7 mouse cellular contexts compared by ENCODE assay signal in the genomic region with DNA sequence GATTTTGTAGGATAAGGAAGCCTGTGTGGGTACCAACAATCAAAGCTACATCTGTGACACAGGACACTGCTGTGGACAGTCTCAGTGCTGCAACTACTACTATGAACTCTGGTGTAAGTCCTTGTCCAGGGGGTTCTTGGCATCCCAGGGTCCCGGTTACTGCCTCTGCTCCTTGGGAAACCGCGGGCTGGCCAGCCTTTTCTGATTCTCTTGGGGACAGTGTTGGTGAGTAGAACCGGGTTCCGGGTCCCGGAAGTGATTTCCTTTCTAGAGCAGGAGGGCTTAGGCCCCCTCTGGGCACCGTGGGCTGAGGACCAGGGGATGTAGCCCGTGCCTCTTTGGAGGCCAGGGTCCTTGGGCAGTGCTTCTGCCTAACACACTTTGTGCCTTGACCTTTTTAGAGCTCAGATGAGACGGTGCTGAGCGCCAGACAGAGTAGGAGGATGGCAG. TPM values are rescaled to one million over a fixed set of nuclear protein-coding genes. Genes with fewer than 3 reads are reported as not detected.
A peak's percentile ranks its signal among the peaks of the same experiment; 100 is the strongest.
DNase-seq lines count a peak whose midpoint lies in the region; ATAC-seq lines count a peak whose summit lies in the region.

No protein-coding gene starts in this region.

- H3K36me3 ChIP-seq in kidney, embryonic 16.5 days (ENCODE audit: insufficient read depth, low read length): peaks cover 4% of the 10 kb centered on the region; the same call in 1 of the 2 replicates
- H3K36me3 ChIP-seq in embryonic facial prominence, embryonic 15.5 days: 0 out of 2 replicates have a peak, but pooled peaks cover 7% of the 10 kb centered on the region
- peaks cover 27% of the 10 kb centered on the region for H3K36me3 ChIP-seq in hindbrain, embryonic 14.5 days (replicated peaks; ENCODE audit: control insufficient read depth, insufficient read depth)
- no peaks in the 10 kb centered on the region for H3K36me3 ChIP-seq in midbrain, embryonic 15.5 days (replicated peaks)

- H3K27ac ChIP-seq in kidney, embryonic 16.5 days (ENCODE audit: low read length): peak overlapping the region; percentile 81
- peak overlapping the region; percentile 90 for H3K27ac ChIP-seq in embryonic facial prominence, embryonic 15.5 days (replicated peaks)
- H3K27ac ChIP-seq in hindbrain, embryonic 14.5 days: 0 out of 2 replicates have a peak overlapping the region, but pooled peaks have one; percentile 34
- peak overlapping the region; percentile 51; the same call in 1 of the 2 replicates for H3K27ac ChIP-seq in midbrain, embryonic 15.5 days

- H3K27me3 ChIP-seq in kidney, embryonic 16.5 days (ENCODE audit: insufficient read depth, low read length): no peaks in the 10 kb centered on the region
- H3K27me3 ChIP-seq in embryonic facial prominence, embryonic 15.5 days: no peaks in the 10 kb centered on the region
- no peaks in the 10 kb centered on the region for H3K27me3 ChIP-seq in hindbrain, embryonic 14.5 days (ENCODE audit: control insufficient read depth, insufficient read depth, low read length)
- H3K27me3 ChIP-seq in midbrain, embryonic 15.5 days (replicated peaks): no peaks in the 10 kb centered on the region

- H3K4me3 ChIP-seq in kidney, embryonic 16.5 days (ENCODE audit: low read length): no peak overlapping the region
- no peak overlapping the region for H3K4me3 ChIP-seq in embryonic facial prominence, embryonic 15.5 days (replicated peaks)
- no peak overlapping the region for H3K4me3 ChIP-seq in hindbrain, embryonic 14.5 days (replicated peaks; ENCODE audit: low read length)
- H3K4me3 ChIP-seq in midbrain, embryonic 15.5 days: no peak overlapping the region

- H3K9me3 ChIP-seq in kidney, embryonic 16.5 days (ENCODE audit: low read length): no peaks in the 10 kb centered on the region
- no peaks in the 10 kb centered on the region for H3K9me3 ChIP-seq in embryonic facial prominence, embryonic 15.5 days (replicated peaks)
- no peaks in the 10 kb centered on the region for H3K9me3 ChIP-seq in hindbrain, embryonic 14.5 days (ENCODE audit: control insufficient read depth, low read length)
- no peaks in the 10 kb centered on the region for H3K9me3 ChIP-seq in midbrain, embryonic 15.5 days

- WGBS in kidney, embryonic 16.5 days: 52% methylated on average over 10 of the region's 10 CpGs
- 68% methylated on average over 10 of the region's 10 CpGs for WGBS in embryonic facial prominence, embryonic 15.5 days
- WGBS in hindbrain, embryonic 14.5 days: 67% methylated on average over 10 of the region's 10 CpGs
- WGBS in midbrain, embryonic 15.5 days: 79% methylated on average over 10 of the region's 10 CpGs

- no peak for ATAC-seq in kidney, embryonic 16.5 days (ENCODE audit: low FRiP score, low TSS enrichment)
- ATAC-seq in embryonic facial prominence, embryonic 15.5 days (ENCODE audit: insufficient number of reproducible peaks, low FRiP score, low TSS enrichment, low read depth): no peak
- no peak for ATAC-seq in hindbrain, embryonic 14.5 days (ENCODE audit: low FRiP score)
- ATAC-seq in midbrain, embryonic 15.5 days (replicated peaks): no peak

- DNase-seq in kidney, adult 8-10 months: no peak
- DNase-seq in hindbrain, embryonic 14.5 days (ENCODE audit: low spot score): no peak
- no peak for DNase-seq in spleen, postnatal 36 days (ENCODE audit: low spot score in 2 of 2)
- DNase-seq in frontal cortex, postnatal 25 days (ENCODE audit: low spot score in 2 of 2): no peak

- peaks cover 76% of the 10 kb centered on the region for H3K4me1 ChIP-seq in kidney, embryonic 16.5 days (ENCODE audit: insufficient read depth, low read length)
- H3K4me1 ChIP-seq in embryonic facial prominence, embryonic 15.5 days: peaks cover 90% of the 10 kb centered on the region
- peaks cover 30% of the 10 kb centered on the region for H3K4me1 ChIP-seq in hindbrain, embryonic 14.5 days (replicated peaks; ENCODE audit: control insufficient read depth, insufficient read depth, low read length)
- H3K4me1 ChIP-seq in midbrain, embryonic 15.5 days: peaks cover 50% of the 10 kb centered on the region

- H3K9ac ChIP-seq in kidney, embryonic 16.5 days (replicated peaks; ENCODE audit: low read length): 0 out of 2 replicates have a peak overlapping the region, but pooled peaks have one; percentile 6
- H3K9ac ChIP-seq in embryonic facial prominence, embryonic 15.5 days: no peak overlapping the region
- H3K9ac ChIP-seq in hindbrain, embryonic 14.5 days: no peak overlapping the region
- no peak overlapping the region for H3K9ac ChIP-seq in midbrain, embryonic 15.5 days

- no peak overlapping the region for H3K4me2 ChIP-seq in kidney, embryonic 16.5 days (replicated peaks; ENCODE audit: low read depth, low read length)
- no peak overlapping the region for H3K4me2 ChIP-seq in embryonic facial prominence, embryonic 15.5 days (replicated peaks)
- H3K4me2 ChIP-seq in hindbrain, embryonic 14.5 days (replicated peaks): no peak overlapping the region
- H3K4me2 ChIP-seq in midbrain, embryonic 15.5 days: no peak overlapping the region

RNA-seq across cellular contexts. Expression of a gene that starts 28.6 kb away (rescaled TPM):
- 7.1 TPM in 1 of 2 replicates, not detected in the other for polyA plus RNA-seq in kidney, embryonic 16.5 days (2015; fragmentation: Nextera tagmentation; extraction: Ambion mirVana)
- 1.1 and 2.3 TPM in 2 replicates for polyA plus RNA-seq in embryonic facial prominence, embryonic 15.5 days (2015; fragmentation: Nextera tagmentation; extraction: Ambion mirVana)
- polyA plus RNA-seq in hindbrain, embryonic 14.5 days (2014; fragmentation: Nextera tagmentation; extraction: Ambion mirVana): not detected in 2 replicates
- polyA plus RNA-seq in midbrain, embryonic 15.5 days (2015; fragmentation: Nextera tagmentation; extraction: Ambion mirVana): not detected in 2 replicates

RNA-seq across cellular contexts. Expression of a gene that starts 45.3 kb away (rescaled TPM):
- 15.6 and 19.0 TPM in 2 replicates for polyA plus RNA-seq in kidney, embryonic 16.5 days (2015; fragmentation: Nextera tagmentation; extraction: Ambion mirVana)
- 14.9 and 16.3 TPM in 2 replicates for polyA plus RNA-seq in embryonic facial prominence, embryonic 15.5 days (2015; fragmentation: Nextera tagmentation; extraction: Ambion mirVana)
- polyA plus RNA-seq in hindbrain, embryonic 14.5 days (2014; fragmentation: Nextera tagmentation; extraction: Ambion mirVana): 21.2 and 26.6 TPM in 2 replicates
- 22.4 and 24.1 TPM in 2 replicates for polyA plus RNA-seq in midbrain, embryonic 15.5 days (2015; fragmentation: Nextera tagmentation; extraction: Ambion mirVana)

RNA-seq across cellular contexts. Expression of a gene that starts 45.5 kb away (rescaled TPM):
- polyA plus RNA-seq in kidney, embryonic 16.5 days (2015; fragmentation: Nextera tagmentation; extraction: Ambion mirVana): 53.4 and 54.4 TPM in 2 replicates
- polyA plus RNA-seq in embryonic facial prominence, embryonic 15.5 days (2015; fragmentation: Nextera tagmentation; extraction: Ambion mirVana): 50.1 and 55.2 TPM in 2 replicates
- 29.9 and 31.7 TPM in 2 replicates for polyA plus RNA-seq in hindbrain, embryonic 14.5 days (2014; fragmentation: Nextera tagmentation; extraction: Ambion mirVana)
- 41.1 and 42.6 TPM in 2 replicates for polyA plus RNA-seq in midbrain, embryonic 15.5 days (2015; fragmentation: Nextera tagmentation; extraction: Ambion mirVana)

Comparison
In these comparisons a context has a peak if more than half of its experiments do, and no peak if none do; other contexts are left out.
1. H3K27ac ChIP-seq: peak in every context shown above with its lines; median percentile 90 in embryonic facial prominence, embryonic 15.5 days; 81 in kidney, embryonic 16.5 days; 51 in midbrain, embryonic 15.5 days; 34 in hindbrain, embryonic 14.5 days.